Mouse (Mus musculus): ENCODE measurements around the gene Aff1.

The Aff1 gene

DNA sequence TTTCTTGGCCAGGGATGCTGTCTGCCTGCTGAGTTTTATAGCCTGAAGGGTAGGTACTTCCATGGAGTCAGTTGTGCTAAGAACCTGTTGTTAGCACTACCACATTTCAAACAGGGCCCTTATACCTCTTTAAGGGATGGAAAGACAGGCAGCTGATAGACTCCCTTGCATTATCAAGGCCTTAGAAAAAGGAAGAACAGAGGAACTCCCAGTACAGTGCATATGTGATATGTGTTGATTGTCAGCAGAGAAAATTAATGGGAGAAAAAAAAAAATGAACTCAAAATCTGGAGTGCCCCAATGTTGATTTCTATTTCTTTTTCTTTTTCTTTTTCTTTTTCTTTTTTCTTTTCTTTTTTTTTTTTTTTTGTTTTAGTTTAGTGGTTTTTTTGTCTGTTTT lies 56.2 kb downstream of the Aff1 start:
- DNase-seq (ENCODE audit: low read depth, low spot score): no peak

DNA sequence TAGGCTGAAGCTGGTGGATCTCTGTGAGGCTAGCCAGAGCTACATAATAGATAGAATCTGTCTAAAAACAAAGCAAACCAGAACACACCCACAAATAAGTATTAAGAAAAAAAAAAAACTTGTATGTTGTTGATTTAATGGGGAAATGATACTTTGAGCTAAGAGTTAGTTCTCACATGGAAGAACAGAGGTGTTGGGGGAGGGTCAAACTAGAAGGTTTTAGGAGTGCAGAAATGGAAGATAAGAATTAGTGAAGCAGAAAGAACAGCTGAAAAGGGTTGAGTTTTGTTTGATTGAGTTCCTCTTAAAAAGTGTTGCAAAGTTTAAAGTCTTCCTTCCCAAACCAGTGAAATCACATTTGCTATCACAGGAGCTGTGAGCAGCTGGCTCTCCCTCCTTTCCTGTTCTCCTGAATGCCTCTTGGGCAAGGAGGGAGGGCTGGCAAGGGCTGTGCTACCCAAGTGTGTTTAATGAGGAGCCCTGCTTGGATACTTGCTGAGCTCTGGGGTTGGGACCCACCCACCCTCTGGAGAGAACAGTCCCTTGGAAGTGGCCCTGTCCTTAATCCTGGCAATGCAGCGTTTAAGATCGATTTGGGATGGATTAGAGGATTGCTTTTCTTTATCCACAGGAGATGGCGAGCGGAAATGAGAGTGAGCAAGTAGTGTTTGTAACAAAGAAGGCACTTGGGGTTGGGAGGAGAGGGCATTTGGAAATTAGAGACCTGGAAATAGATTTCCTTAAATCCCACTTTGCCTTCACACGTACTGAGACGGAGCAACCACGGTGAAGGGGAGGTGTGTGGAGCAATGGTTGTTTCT lies 57.5 kb downstream of the Aff1 start:
- no peak for DNase-seq (ENCODE audit: low read depth, low spot score)

DNA sequence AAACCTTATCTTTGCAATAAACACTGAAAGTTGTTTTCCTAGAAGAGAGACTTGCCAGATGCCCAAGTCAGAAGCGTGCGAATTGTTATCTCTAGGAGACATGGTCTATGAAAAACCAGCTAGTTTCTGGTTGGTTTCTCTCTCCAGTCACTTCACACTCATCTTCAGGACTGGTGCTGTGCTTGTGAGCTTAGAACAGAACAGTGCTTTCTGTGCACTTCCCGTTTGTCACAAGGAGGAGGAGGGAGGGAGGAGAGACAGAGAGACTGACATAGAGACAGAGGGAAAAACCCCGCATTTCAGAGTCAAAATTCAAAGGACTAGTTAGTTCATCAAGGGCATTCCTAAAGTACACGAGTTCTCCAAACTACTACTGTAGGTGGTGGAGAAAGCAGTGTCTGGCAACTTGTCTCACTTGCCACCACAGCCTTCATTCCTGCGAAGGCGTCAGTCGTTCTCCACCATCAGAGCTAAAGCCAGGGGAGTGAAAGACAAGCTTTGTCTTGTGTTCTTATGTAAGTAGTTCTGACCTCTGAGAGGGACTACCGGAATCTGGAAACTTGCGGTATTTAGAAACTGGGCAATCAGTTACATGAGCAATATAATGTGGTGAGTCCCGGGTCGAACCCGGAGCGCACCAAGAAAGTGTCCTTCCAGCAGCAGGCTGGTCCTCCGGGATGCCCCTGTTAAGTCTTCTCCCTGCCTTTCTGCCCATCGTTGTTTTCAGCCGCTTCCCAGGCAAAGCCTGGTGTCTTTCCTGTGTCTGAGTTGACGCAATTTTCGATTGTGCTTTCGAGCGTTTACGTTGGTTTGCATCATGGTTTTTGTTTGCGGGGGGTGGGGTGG lies 60.7 kb downstream of the Aff1 start:
- DNase-seq (ENCODE audit: low read depth, low spot score): no peak

DNA sequence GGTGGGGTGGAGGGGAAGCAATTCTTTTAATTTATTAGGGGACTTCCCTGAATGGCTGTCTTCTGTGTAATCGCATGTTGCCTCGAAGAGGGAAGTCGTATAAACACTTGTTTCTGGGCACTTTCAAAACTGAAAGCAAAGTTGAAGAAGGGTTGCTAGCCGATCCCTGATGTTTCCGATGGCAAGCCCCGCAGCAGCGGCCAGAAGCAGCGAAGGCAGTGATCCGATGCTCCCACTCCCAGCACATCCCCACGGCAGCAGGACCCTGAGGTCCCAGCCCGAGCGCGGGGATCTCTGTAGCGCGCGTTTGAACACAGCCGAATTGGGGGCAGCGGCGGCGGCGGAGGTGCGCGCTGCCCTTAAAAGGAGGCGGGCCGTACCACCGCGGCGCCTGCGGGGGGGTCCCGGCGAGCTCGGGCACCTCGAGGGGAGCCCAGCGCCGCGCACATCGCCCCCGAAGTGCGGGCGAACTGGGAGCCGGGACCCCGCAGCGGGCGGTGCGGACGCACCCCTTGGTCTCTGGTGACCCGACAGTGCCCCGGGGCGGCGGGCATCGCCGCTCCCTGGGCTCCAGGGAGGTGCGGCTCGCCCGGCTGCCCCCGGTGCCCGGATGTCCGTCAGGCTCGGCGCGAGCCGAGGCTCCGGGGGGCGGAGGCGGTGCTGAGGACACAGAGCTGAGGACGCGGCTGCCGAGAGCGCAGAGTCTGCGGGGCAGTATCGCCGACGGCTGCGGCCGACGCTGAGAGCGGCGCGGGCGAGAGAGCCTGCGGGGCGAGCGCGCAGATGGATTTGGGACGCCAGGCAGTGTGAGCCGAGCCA lies 61.5 kb downstream of the Aff1 start:
- DNase-seq (ENCODE audit: low read depth, low spot score): peak; percentile 85

DNA sequence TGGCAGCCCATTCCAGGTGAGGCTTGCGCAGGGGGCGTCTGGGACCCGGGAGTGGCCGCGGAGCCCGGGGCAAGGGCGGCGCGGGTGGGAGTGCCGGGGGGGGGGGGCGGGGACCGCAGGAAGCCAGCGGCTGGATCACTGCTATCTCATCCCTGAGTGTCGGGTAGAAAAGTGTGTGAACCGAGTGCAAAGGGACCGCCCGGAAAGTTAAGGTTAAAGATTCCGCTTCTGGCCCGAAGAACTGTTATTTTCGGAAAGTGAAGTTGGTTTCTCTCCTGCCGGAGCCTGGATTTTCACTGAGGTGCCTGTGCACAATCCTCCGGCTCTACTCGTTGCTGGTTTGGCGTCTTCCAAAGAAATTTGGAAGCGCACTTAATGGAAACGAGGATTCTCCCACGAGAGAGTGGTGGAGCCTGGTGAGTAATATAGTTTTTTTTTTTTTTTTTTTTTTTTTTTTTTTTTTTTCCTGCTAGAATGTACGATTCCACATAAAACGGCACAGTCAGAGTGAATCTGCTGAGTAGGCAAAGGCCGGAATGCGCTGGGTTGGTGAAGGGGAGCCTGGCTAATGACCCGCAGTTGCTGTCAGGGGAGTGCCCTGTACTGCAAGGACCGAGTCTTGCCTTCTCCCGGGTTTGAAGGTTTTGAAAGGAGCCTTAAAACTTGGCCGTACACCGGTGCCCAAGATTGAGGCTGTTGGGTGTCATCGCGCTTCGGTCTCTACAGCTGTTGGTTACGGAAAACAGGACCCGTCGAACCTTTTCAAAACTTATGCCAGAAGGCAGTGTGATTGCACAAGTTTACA lies 62.4 kb downstream of the Aff1 start:
- no peak for DNase-seq (ENCODE audit: low read depth, low spot score)

DNA sequence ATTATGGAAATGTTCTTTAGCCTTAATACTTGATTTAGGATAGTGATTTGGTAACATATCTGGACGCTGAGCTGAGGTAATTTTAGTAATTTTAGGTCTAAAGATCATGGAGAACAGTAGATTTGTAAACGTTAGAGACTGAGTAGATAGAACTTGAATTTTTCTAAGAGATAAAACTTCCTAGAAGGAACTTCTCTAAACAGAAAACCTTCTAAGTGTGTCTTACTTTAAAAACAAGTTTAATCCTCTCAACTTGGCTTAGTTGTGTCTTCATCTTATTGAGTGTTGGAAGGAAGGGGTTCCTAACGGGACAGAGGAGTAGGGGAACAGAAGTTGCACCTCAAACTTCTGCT lies 62.9 kb downstream of the Aff1 start:
- no peak for DNase-seq (ENCODE audit: low read depth, low spot score)

DNA sequence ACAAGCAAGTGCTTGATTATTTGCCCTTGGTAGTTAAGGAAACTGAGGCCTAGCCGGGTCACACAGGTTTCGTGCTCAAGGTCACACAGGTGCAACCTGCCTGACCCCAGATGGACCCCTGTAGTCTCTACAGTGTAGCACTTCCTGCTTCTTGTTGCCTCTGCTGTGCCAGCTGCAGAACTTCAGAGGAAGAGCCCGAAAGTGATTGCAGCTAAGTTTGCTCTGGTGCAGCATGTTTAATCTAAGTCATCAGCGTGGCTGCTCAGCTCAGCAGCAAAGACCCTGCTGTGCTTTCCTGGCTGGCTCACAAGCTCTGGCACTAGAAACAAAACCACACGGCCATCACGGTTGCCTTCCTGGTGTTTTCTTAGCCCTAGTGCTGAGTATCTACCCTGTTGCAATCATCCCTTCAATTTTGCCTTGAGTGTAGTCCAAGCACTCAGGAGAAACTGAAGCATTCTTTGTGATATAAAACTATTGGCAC lies 64.1 kb downstream of the Aff1 start:
- DNase-seq (ENCODE audit: low read depth, low spot score): no peak

DNA sequence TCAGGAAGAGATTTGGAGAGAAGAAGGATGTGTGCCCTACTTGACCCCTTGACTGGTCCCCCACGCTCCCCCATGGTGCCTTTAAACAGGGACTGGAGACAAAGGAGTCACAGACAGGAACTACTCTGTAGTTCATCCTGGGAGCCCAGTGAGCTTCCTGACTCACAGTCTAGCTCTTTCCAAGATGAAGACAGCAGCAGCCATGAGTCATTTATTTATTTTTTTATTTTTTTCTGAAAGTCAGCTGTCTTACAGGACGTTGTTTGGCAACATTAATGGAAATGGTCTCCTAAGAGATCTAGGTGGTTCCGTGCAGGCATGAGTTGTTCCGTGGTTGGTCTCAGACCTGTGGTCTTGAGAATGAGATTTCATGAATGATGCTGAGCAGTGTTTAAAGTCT lies 66.3 kb downstream of the Aff1 start:
- DNase-seq (ENCODE audit: low read depth, low spot score): no peak

DNA sequence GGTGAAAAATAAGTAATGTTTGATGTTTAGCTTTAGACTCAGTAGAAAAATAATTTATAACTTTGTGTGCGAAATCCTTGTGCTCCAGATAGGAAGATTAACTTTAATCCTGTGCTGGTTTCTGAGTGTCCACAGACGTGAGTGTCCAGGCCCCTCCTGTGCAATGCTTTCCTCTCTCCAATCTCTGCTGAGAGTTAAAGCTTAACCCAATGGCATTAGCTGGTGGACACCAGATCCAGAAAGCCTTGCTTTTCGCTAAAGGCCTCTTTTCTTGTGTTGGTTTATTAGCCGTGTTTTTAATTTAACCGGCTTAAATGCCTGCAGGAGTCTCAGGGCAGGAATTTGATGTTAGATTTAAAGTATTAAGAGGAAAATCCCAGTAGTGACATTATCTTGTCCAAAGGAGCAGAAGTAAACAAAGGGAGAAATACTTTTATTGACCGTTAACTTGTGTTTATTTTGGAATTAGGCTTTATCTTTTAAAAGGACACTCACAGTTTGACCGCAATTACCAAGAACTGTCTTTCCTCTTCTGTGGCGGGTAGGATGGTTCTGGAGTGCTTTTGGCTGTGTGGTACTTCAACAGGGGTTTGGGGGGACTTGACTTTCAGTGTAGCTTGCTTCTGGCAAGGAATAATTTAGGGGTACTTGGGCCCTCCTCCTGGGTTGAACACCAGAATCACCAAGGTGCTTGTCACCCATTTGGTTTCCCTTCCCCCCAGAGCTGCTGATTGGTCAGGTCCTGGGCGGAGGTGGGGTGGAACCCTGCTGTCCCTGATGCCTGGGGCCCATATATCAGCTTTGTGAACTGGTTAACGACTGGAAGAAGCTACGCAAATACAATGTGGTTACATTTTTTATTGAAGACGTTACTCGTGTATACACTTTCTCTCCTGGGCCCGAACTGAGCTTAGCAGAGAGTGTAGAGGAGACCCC lies 67.6 kb downstream of the Aff1 start:
- no peak for DNase-seq (ENCODE audit: low read depth, low spot score)

DNA sequence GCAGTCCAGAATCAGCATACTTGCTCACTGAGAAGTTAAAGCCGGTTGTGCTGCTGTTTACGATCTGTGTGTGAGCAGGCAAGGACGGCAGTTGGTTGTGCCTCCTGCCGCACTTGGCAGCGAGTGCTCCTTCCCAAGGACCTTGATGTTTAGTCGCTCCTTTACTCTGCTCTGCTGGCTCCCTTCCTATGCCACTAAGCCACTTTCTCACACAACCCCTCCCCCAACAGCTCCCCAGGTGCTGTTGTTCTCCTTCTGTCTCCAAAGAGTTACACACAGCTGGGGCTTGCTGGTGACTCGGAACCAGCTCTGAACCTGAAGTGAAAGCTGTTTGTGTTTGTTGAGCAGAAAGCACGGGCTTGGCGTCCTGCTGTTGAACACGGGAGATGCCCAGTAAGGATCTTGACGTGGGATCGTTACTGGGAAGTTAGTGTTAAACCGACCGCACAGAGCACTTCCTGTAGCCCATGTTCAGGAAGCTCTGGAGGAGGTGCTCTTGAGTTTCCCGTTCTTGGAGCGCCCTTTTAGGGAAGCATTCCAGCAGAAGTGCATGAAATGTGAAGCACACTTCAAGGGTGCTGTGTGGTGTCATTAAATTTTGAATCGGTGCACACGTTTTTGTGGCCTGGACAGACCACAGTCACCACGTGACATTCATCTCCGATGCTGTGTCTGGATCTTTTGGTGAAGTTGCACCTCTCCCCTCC lies 68.4 kb downstream of the Aff1 start:
- no peak for DNase-seq (ENCODE audit: low read depth, low spot score)

DNA sequence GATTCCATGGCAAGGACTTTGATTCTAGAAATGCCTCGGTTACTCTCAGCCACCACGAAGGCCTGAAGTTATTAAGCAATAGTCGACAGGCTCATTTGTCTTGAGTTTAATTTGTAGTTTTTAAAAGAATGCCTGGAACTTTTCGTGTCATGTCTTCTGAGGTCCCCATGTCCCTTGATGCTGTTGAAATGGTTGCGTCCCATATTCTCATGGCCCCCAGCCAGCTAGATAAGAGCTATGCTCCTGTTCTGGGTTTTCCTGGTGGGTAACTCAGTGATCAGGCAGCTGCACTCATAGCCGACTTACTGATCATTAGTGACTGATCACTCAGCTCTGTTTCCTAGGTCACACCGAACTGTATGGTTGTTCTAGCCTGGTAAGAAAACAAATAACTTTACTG lies 69.6 kb downstream of the Aff1 start:
- no peak for DNase-seq (ENCODE audit: low read depth, low spot score)

DNA sequence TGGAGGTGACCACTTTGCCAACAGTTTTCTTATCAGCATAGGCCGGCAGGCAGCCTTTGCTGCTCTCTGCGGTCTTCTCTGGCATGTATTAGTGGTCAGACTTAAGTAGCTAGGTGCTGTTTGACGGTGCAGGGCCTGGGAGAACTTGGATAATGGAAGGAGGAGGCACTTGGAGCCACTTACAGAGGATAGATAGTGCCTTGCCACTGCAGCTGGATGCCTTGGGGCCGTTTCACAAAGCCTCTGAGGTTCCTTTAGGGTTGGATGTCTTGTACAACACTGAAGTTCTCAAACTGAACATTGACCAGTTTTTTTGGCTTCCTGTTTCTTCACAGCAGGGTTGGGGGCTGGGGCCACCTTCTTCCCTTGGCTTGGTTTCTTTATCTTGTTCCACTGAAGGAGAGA lies 70.7 kb downstream of the Aff1 start:
- no peak for DNase-seq (ENCODE audit: low read depth, low spot score)

DNA sequence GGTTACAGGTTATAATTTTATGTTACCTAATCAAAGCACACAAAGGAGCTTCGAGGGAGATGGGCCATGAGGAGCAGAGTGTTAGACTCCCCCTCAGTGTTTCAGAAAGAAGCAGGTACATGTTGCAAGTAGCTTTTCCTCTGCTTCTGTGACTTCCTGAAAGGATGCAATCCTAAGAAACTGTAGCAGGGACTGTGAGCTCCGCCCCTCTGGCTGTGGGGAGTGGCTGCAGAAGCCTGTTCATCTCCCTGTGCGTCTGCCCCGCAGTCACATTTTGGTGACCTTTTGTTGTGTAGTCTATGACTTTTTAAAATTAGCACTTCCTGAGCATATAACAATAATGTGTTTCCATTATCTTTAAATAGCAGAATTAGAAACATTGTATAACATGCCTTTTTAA lies 73.2 kb downstream of the Aff1 start:
- no peak for DNase-seq (ENCODE audit: low read depth, low spot score)

DNA sequence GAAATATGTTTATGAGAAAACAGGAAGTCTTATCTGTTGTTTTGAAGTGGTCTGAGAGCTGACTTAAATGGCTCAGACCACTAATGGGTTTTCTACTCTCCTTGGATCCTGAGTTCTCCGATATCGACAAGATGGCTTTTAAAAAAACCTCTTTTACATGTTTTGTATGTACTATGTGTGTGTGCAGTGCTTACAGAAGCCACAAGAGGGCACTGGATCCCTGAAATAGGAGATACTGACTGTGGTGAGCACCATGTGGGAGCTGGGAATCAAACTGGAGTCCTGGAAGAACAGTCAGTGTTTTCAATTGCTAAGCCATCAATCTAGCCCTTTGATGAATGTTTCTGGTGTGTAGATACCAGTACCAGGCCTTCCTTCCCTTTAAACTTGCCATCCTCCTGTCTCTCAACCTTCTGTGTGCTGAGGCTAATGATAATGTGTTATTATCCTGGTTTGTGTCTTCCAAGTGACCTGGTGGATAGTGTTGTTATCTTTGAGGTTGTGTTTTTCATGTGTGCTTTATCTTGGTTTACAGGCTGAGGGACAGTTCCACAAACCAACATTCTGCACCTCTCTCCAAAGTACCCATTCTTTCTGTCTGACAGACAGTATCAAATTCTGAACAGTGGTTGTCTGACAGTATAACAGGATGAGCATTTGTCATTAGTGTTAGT lies 73.7 kb downstream of the Aff1 start:
- DNase-seq (ENCODE audit: low read depth, low spot score): no peak

DNA sequence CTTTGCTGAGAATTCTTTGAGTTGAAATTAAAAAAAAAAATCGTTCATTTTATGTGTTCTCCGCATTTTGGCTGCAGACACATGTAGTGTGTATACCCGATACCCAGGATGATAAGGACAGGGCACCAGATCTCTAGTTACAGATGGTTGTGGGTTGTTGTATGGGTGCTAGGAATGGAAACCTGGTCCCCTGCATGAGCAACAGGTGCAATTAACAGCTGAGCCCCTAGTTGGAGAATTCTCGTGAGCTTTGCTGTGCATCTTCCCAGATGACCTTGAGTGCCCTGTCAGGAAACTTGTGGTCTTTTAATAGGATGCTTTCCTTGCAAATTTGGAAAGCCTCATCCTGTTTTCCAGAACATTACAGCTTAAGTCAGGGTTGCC lies 74.2 kb downstream of the Aff1 start:
- no peak for DNase-seq (ENCODE audit: low read depth, low spot score)

DNA sequence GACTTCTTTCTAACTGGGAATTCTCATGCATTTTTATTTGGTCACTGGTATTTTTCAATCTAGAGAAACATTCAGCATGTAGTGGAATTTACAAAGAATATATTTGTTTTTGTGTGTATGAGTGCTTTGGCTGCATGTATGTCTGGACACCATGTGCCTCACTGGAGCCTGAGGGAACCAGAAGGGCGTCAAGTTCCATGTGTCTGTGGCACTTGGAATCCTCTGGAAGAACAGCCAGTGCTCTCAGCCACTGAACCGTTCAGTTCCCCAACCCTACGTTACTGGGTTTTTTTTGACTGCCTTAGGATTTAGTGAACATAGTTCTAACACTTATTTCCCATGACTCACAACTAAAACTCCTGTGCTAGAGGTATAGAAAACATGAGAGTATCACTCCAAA lies 76.8 kb downstream of the Aff1 start:
- no peak for DNase-seq (ENCODE audit: low read depth, low spot score)

DNA sequence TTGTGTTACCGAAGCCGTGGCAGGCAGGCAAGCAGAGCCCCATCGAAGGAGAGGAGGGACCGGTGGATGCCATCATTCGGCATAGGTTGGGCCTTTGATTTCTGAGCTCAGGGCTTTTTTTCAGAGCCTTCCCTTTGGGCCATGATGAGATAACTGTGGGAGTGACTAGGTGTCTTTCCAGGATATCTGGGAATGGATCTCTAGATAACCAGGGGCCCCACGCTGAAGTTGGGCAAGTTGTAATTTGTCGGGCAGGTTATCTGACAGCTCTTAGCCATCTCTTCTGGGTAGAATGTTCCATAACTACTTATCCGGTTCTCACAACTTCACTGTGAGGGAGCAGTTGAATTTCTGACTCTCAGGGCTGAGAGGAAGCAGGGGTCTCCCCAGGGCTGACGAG lies 77.5 kb downstream of the Aff1 start:
- DNase-seq (ENCODE audit: low read depth, low spot score): no peak

DNA sequence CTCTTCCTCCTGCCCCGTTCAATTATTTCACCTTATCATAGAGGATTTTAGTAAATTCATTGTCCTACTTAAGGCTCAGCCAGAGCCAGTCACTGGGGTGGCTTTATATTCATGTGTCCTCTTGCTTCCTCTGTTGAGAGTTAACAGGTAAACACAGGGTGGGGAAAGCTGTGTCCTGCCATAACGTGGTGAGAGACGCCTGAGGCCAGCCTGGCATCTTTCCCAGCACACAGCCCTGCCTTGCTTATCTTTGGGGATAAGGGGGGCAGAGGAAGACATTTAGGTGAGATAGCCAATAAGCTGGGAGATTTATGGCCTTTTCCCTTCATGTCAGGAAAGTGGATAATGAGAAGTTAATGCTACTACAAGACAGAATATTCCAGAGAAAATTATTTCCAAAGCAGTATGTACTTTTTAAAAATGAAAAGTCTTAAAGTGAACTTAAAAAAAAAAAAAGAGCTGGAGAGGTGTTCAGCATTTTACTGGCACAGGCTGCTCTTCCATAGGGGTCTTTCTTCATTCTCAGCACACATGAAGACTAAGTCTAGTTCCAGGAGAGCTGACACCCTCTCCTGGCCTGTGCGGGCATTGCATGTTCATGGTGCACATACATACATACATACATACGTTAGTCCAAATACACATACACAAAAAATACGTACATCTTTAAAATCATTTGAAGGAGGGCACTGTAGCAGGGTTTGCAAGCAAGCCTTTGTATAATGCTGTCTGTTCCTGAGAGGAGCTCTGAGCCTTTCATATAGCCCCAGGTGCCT lies 78.5 kb downstream of the Aff1 start:
- no peak for DNase-seq (ENCODE audit: low read depth, low spot score)
